In the genomic region with DNA sequence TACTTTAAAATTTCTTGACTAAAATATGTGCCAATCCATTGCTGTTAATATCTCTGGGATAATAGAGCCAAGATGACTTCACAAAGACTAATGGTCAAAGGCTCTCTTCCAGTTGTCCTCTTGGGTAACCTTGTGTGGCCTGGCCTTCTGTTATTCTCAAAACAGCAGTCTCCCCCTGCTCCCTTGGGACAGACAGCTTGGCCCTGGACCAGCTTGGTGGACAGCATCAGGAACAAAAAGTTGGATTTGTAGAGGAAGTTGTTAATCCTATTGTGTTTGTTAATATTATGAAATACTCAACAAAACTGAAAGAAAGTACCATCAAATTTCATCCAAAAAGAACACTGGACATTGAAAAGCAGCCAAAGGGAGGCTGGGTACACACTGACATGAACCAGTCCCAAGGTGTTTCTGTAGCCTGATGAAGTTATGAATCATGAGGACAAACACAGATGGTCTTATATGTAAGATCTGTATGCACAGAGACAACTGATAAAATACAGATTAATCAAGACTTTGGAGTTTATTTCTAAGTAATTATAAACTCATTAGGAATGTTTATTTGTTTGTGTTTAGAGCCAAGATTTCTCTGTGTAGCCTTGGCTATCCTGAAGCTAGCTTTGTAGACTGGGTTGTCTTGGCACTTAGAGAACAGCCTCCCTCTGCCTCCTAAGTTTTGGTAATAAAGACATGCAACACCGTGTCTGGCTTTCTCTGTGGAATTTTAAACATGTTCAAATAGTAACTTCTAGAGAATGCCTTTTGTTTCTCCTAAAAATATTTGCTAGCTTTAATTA, we compare ENCODE assay signal across 12 mouse cellular contexts.
DNase-seq lines count a peak whose midpoint lies in the region; ATAC-seq lines count a peak whose summit lies in the region.
"Had no signal": no experiment of that assay in that cellular context is flagged by ENCODE, and none has a peak within 500 bp of the region (broad histone marks: within the 10 kb centered on the region; RNA-seq: fewer than 3 reads in every experiment).

No protein-coding gene starts in this region.

- no peak overlapping the region for H3K27ac ChIP-seq in kidney, embryonic 15.5 days
- H3K27ac ChIP-seq: embryonic facial prominence, embryonic 15.5 days; limb, embryonic 13.5 days; midbrain, embryonic 12.5 days had no signal

- H3K4me2 ChIP-seq in kidney, embryonic 15.5 days = no peak overlapping the region
- H3K4me2 ChIP-seq: embryonic facial prominence, embryonic 15.5 days; limb, embryonic 13.5 days; midbrain, embryonic 12.5 days had no signal

- H3K36me3 ChIP-seq in kidney, embryonic 15.5 days = no peaks in the 10 kb centered on the region
- H3K36me3 ChIP-seq: embryonic facial prominence, embryonic 15.5 days; limb, embryonic 13.5 days; midbrain, embryonic 12.5 days had no signal

- H3K27me3 ChIP-seq in kidney, embryonic 15.5 days = no peaks in the 10 kb centered on the region
- H3K27me3 ChIP-seq: embryonic facial prominence, embryonic 15.5 days; limb, embryonic 13.5 days; midbrain, embryonic 12.5 days had no signal

- 76% methylated on average over 1 of the region's 1 CpGs for WGBS in kidney, embryonic 15.5 days

- peak; percentile 45 for DNase-seq in kidney, adult 11 months
- peak; percentile 77 for DNase-seq in gastrocnemius, postnatal 10 days
- DNase-seq in kidney, postnatal 14 days = peak; percentile 89
- DNase-seq in ovary, postnatal 10 days (ENCODE audit: low spot score) = peak; percentile 51
- DNase-seq in adipocyte (ENCODE audit: low spot score) = no peak
- no peak for DNase-seq in yolk sac, embryonic 10.5 days (ENCODE audit: low spot score)
- no peak for DNase-seq in right cerebral cortex, adult 18-20 months

- H3K9ac ChIP-seq in kidney, embryonic 15.5 days = no peak overlapping the region
- H3K9ac ChIP-seq: embryonic facial prominence, embryonic 15.5 days; limb, embryonic 13.5 days; midbrain, embryonic 12.5 days had no signal

- ATAC-seq in kidney, embryonic 15.5 days (replicated peaks; ENCODE audit: low FRiP score) = no peak
- ATAC-seq: intestine, embryonic 16.5 days had no signal

- no peaks in the 10 kb centered on the region for H3K4me1 ChIP-seq in kidney, embryonic 15.5 days
- H3K4me1 ChIP-seq: embryonic facial prominence, embryonic 15.5 days; limb, embryonic 13.5 days; midbrain, embryonic 12.5 days had no signal

- no peak overlapping the region for H3K4me3 ChIP-seq in kidney, embryonic 15.5 days (replicated peaks)
- H3K4me3 ChIP-seq: embryonic facial prominence, embryonic 15.5 days; limb, embryonic 13.5 days; midbrain, embryonic 12.5 days had no signal

- H3K9me3 ChIP-seq in kidney, embryonic 15.5 days (replicated peaks) = no peaks in the 10 kb centered on the region
- H3K9me3 ChIP-seq: embryonic facial prominence, embryonic 15.5 days; limb, embryonic 13.5 days; midbrain, embryonic 12.5 days had no signal

Comparison
In these comparisons a context has a peak if more than half of its experiments do, and no peak if none do; other contexts are left out.
1. DNase-seq: peak in kidney, adult 11 months (single experiment), gastrocnemius, postnatal 10 days (single experiment), kidney, postnatal 14 days (single experiment) and ovary, postnatal 10 days (single experiment); none in adipocyte (single experiment), yolk sac, embryonic 10.5 days (single experiment) and right cerebral cortex, adult 18-20 months (single experiment).